Mouse (Mus musculus): Measurements from ENCODE around the gene Trim2. TPM values are rescaled to one million over a fixed set of nuclear protein-coding genes. Genes with fewer than 3 reads are reported as not detected.

Trim2 gene
- polyA plus RNA-seq (2012; rRNA removed), result 2.9 and 3.7 TPM in 2 replicates

GRCm38 (mm10) chr3:84306777-84307176 is at the start of gene Trim2:
Gene Trim2 (minus strand): TSS chr3:84306877.

GRCm38 (mm10) chr3:84173581-84174154 is 133.0 kb downstream of the Trim2 start, which contains the start of gene Gm6525:
Gene Gm6525 (plus strand): TSS chr3:84174104.

GRCm38 (mm10) chr3:84155558-84156006 is 151.1 kb downstream of the Trim2 start, which contains the start of gene Mnd1:
Gene Mnd1 (minus strand): TSS chr3:84155786.

Other genes starting within 250 kb of the Trim2 start
- 3.2 and 3.7 TPM in 2 replicates for gene Mnd1, start 151.1 kb downstream of the Trim2 start, polyA plus RNA-seq (2012; rRNA removed)
- gene Gm6525, start 132.8 kb downstream of the Trim2 start, polyA plus RNA-seq (2012; rRNA removed), result 0.17 and 0.28 TPM in 2 replicates
- 11.9 and 15.0 TPM in 2 replicates for gene Fhdc1, start 173.6 kb upstream of the Trim2 start, polyA plus RNA-seq (2012; rRNA removed)

Data from liver, embryonic 18 days (tissue).